Mouse (Mus musculus) MEL (cell line): ENCODE measurements at regions not wholly inside any gene's neighbourhood (a gene's known extent, or its start where the extent isn't known, plus 50 kb on each side); places are given as distances from the start of the nearest gene placed in this dataset.

ENCODE experiments used
- DNase-seq: peaks from one replicate; pipeline ENCODE4 v3.0.0; 2011; ENCODE audit warnings: low read depth, low spot score
- H3K27ac ChIP-seq: 2 replicates; pipeline ENCODE4 v1.5.1; 2012; ENCODE audit warnings: low read depth, mild to moderate bottlenecking, control low read depth, low read length, moderate library complexity; ENCODE audit not compliant: control insufficient read depth
- H3K27me3 ChIP-seq, 2 experiments: fragments of 150-350 bp in 1 of 2; sonication (generic) in 1 of 2; 2 replicates each; pipeline ENCODE4 v1.6.1; 2012; ENCODE audit warnings: low read length in 2 of 2, mild to moderate bottlenecking in 2 of 2, improper control_type of control experiment in 1 of 2, moderate library complexity in 1 of 2; ENCODE audit not compliant: insufficient read depth in 2 of 2, control insufficient read depth in 1 of 2
- H3K36me3 ChIP-seq, 2 experiments: 2 replicates each; pipeline ENCODE4 v1.6.1; 2012 to 2014; ENCODE audit warnings: low read length in 2 of 2, improper control_type of control experiment in 1 of 2, inconsistent platforms in 1 of 2, mild to moderate bottlenecking in 1 of 2; ENCODE audit not compliant: insufficient read depth in 2 of 2, control insufficient read depth in 1 of 2
- H3K4me1 ChIP-seq, 2 experiments: fragments of 150-350 bp in 1 of 2; sonication (generic) in 1 of 2; 2 replicates each; pipeline ENCODE4 v1.6.1; 2012; ENCODE audit warnings: low read length in 2 of 2, improper control_type of control experiment in 1 of 2, mild to moderate bottlenecking in 1 of 2; ENCODE audit not compliant: insufficient read depth in 2 of 2, control insufficient read depth in 1 of 2
- H3K4me3 ChIP-seq, 2 experiments: fragments of 150-350 bp in 1 of 2; sonication (generic) in 1 of 2; 2 replicates each; pipeline ENCODE4 v1.5.1; 2012; ENCODE audit warnings: low read depth in 2 of 2, low read length in 2 of 2, mild to moderate bottlenecking in 2 of 2, moderate library complexity in 2 of 2, control low read depth in 1 of 2, improper control_type of control experiment in 1 of 2; ENCODE audit not compliant: control insufficient read depth in 1 of 2, insufficient read depth in 1 of 2
- H3K79me2 ChIP-seq: 2 replicates; pipeline ENCODE4 v1.6.1; 2012; ENCODE audit warnings: mild to moderate bottlenecking, low read length, moderate library complexity; ENCODE audit not compliant: control insufficient read depth, poor library complexity, insufficient read depth
- H3K9ac ChIP-seq: 2 replicates; pipeline ENCODE4 v1.6.1; 2012; ENCODE audit warnings: low read depth, mild to moderate bottlenecking, control low read depth, low read length, moderate library complexity; ENCODE audit not compliant: control insufficient read depth, poor library complexity, severe bottlenecking
- H3K9me3 ChIP-seq: fragments of 150-350 bp; sonication (generic); replicated peaks from 2 replicates; pipeline ENCODE4 v1.6.1; 2012; ENCODE audit warnings: mild to moderate bottlenecking, low read length, improper control_type of control experiment, moderate library complexity; ENCODE audit not compliant: insufficient read depth
- CHD1 ChIP-seq: IDR thresholded peaks from 2 replicates; pipeline ENCODE4 v1.6.1; 2012; ENCODE audit warnings: low read depth, mild to moderate bottlenecking, inconsistent platforms, low read length, improper control_type of control experiment
- ELF1 ChIP-seq: IDR thresholded peaks from 2 replicates; pipeline ENCODE4 v1.6.1; 2014; ENCODE audit warnings: low read depth, mild to moderate bottlenecking, inconsistent platforms, low read length, improper control_type of control experiment, moderate library complexity
- EP300 ChIP-seq, 2 experiments: IDR thresholded peaks; 2 replicates each; pipeline ENCODE4 v1.6.1; 2011; ENCODE audit warnings: improper control_type of control experiment in 2 of 2, low read length in 2 of 2, low read depth in 1 of 2, mild to moderate bottlenecking in 1 of 2
- GATA1 ChIP-seq: IDR thresholded peaks from 2 replicates; pipeline ENCODE4 v1.6.1; 2011; ENCODE audit warnings: low read depth, low read length, improper control_type of control experiment
- MAFK ChIP-seq: IDR thresholded peaks from 2 replicates; pipeline ENCODE4 v1.6.1; 2011; ENCODE audit warnings: low read depth, mild to moderate bottlenecking, low read length, improper control_type of control experiment, borderline replicate concordance
- MAX ChIP-seq: IDR thresholded peaks from 2 replicates; pipeline ENCODE4 v1.6.1; 2011; ENCODE audit warnings: low read length, improper control_type of control experiment
- MEF2A ChIP-seq: IDR thresholded peaks from 2 replicates; pipeline ENCODE4 v1.6.1; 2014; ENCODE audit warnings: low read depth, mild to moderate bottlenecking, inconsistent platforms, low read length, improper control_type of control experiment; ENCODE audit not compliant: poor library complexity, insufficient replicate concordance, severe bottlenecking; ENCODE audit errors: extremely low read depth
- MYB ChIP-seq: IDR thresholded peaks from 2 replicates; pipeline ENCODE4 v1.6.1; 2011; ENCODE audit warnings: mild to moderate bottlenecking, low read depth, low read length, improper control_type of control experiment
- NRF1 ChIP-seq: IDR thresholded peaks from 2 replicates; pipeline ENCODE4 v1.6.1; 2014; ENCODE audit warnings: low read depth, mild to moderate bottlenecking, inconsistent platforms, low read length, improper control_type of control experiment, moderate library complexity; ENCODE audit not compliant: poor library complexity, insufficient read depth, severe bottlenecking
- TCF12 ChIP-seq: IDR thresholded peaks from 2 replicates; pipeline ENCODE4 v1.6.1; 2014; ENCODE audit warnings: low read depth, mild to moderate bottlenecking, inconsistent platforms, low read length, improper control_type of control experiment, moderate library complexity
- ZC3H11A ChIP-seq: IDR thresholded peaks from 2 replicates; pipeline ENCODE4 v1.6.1; 2012; ENCODE audit warnings: low read depth, mild to moderate bottlenecking, inconsistent platforms, low read length, improper control_type of control experiment
- ZKSCAN1 ChIP-seq: IDR thresholded peaks from 2 replicates; pipeline ENCODE4 v1.6.1; 2012; ENCODE audit warnings: low read depth, mild to moderate bottlenecking, inconsistent platforms, low read length, improper control_type of control experiment, moderate library complexity
- ZNF384 ChIP-seq: IDR thresholded peaks from 2 replicates; pipeline ENCODE4 v1.6.1; 2012; ENCODE audit warnings: low read depth, mild to moderate bottlenecking, inconsistent platforms, low read length, improper control_type of control experiment

GRCm38 (mm10) chr14:82101643-82102042, 2117.8 kb downstream of the Olfm4 start:
- TF ChIP-seq ZNF384 (peak; percentile 92), EP300 (IDR thresholded peaks at IDR 0.05; ENCODE audit: low read depth in 1 of 2, low read length in 2 of 2) (0 out of 4 replicates have a peak, but pooled peaks of 1 of the 2 experiments have one; percentile 5), GATA1 (peak; percentile 12; the same call in 1 of the 2 replicates), ZKSCAN1 (no peak)
- Histone ChIP-seq H3K9me3 (no peaks in the 10 kb centered on the region), H3K4me1 (no peaks in the 10 kb centered on the region), H3K4me3 (no peak overlapping the region), H3K27me3 (no peaks in the 10 kb centered on the region), H3K79me2 (no peaks in the 10 kb centered on the region), H3K9ac (no peak overlapping the region), H3K36me3 (no peaks in the 10 kb centered on the region), H3K27ac (no peak overlapping the region)
- DNase-seq = peak; percentile 7

- DNase-seq = no peak
- no peak overlapping the region for H3K27ac ChIP-seq
- H3K4me1 ChIP-seq = no peaks in the 10 kb centered on the region
- H3K9ac ChIP-seq = no peak overlapping the region
- no peaks in the 10 kb centered on the region for H3K36me3 ChIP-seq
- no peak overlapping the region for H3K4me3 ChIP-seq
- TF ChIP-seq MAFK (no peak), CHD1 (no peak), EP300 (IDR thresholded peaks at IDR 0.05; ENCODE audit: low read depth in 1 of 2, low read length in 2 of 2) (no peak), NRF1 (no peak), MYB (no peak), ZNF384 (no peak), MAX (no peak), TCF12 (no peak), ZC3H11A (no peak), ELF1 (no peak)
- no peaks in the 10 kb centered on the region for H3K27me3 ChIP-seq
- H3K9me3 ChIP-seq = no peaks in the 10 kb centered on the region
- no peaks in the 10 kb centered on the region for H3K79me2 ChIP-seq
Observed at GRCm38 (mm10) chr14:82112851-82113250, 2129.0 kb downstream of the Olfm4 start.

GRCm38 (mm10) chr14:82148827-82149498, 2165.1 kb downstream of the Olfm4 start:
- no peak for TF ChIP-seq MEF2A

More at GRCm38 (mm10) chr14:82148827-82149498, 2165.1 kb downstream of the Olfm4 start:
- H3K79me2 ChIP-seq = no peaks in the 10 kb centered on the region
- H3K9me3 ChIP-seq = no peaks in the 10 kb centered on the region
- H3K27me3 ChIP-seq = no peaks in the 10 kb centered on the region
- H3K4me1 ChIP-seq = no peaks in the 10 kb centered on the region
- H3K27ac ChIP-seq = no peak overlapping the region
- H3K9ac ChIP-seq = no peak overlapping the region
- no peaks in the 10 kb centered on the region for H3K36me3 ChIP-seq
- no peak overlapping the region for H3K4me3 ChIP-seq
- DNase-seq = no peak
